ENCODE assay signal across 8 mouse cellular contexts in the genomic region with DNA sequence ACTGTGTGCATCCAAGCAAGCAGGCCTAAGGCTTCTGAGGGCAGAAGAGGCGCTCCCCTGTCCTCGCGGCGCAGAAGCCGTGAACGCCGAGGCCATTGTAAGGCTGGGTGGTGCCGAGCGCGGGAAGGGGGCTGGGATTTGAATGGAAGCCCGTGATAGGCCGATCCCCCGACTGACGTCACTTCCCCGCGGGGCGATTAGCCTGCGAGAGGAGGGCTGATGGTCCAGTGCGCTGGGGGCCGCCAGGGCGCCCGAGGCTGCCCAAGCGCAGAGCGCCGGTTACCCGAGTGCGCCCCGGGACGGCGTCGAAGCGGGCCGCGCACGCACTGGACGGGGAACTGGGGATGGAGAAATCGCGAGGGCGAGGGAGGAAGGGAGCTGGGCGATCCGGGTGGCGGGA. TPM values are rescaled to one million over a fixed set of nuclear protein-coding genes. Genes with fewer than 3 reads are reported as not detected.
DNase-seq lines count a peak whose midpoint lies in the region; ATAC-seq and TF ChIP-seq lines count a peak whose summit lies in the region.

No protein-coding gene starts in this region.

- H3K4me2 ChIP-seq in lung, embryonic 16.5 days (ENCODE audit: low read depth, low read length) = peak overlapping the region; percentile 60
- peak overlapping the region; percentile 96 for H3K4me2 ChIP-seq in hindbrain, embryonic 13.5 days
- peak overlapping the region; percentile 48 for H3K4me2 ChIP-seq in stomach, embryonic 16.5 days (ENCODE audit: low read depth, low read length)

- no peak for TF ChIP-seq CTCF in left cerebral cortex, adult 2 months (IDR thresholded peaks at IDR 0.05)

- H3K36me3 ChIP-seq in lung, embryonic 16.5 days (ENCODE audit: control insufficient read depth, insufficient read depth, low read length) = no peaks in the 10 kb centered on the region
- peaks cover 7% of the 10 kb centered on the region; the same call in 1 of the 2 replicates for H3K36me3 ChIP-seq in embryonic facial prominence, embryonic 10.5 days (replicated peaks)
- peaks cover 17% of the 10 kb centered on the region for H3K36me3 ChIP-seq in hindbrain, embryonic 13.5 days
- peaks cover 36% of the 10 kb centered on the region for H3K36me3 ChIP-seq in midbrain, embryonic 10.5 days
- H3K36me3 ChIP-seq in stomach, embryonic 16.5 days (ENCODE audit: control insufficient read depth, insufficient read depth, low read length) = no peaks in the 10 kb centered on the region

- peak overlapping the region; percentile 43 for H3K4me3 ChIP-seq in lung, embryonic 16.5 days (ENCODE audit: low read length)
- peak overlapping the region; percentile 57 for H3K4me3 ChIP-seq in embryonic facial prominence, embryonic 10.5 days
- H3K4me3 ChIP-seq in hindbrain, embryonic 13.5 days = peak overlapping the region; percentile 95
- peak overlapping the region; percentile 88 for H3K4me3 ChIP-seq in left cerebral cortex, adult 2 months
- peak overlapping the region; percentile 64 for H3K4me3 ChIP-seq in midbrain, embryonic 10.5 days
- peak overlapping the region; percentile 32 for H3K4me3 ChIP-seq in stomach, embryonic 16.5 days (replicated peaks; ENCODE audit: low read length)

- intact Hi-C loops in left cerebral cortex, adult 2 months (cut with DNase I) = no loop called here

- ATAC-seq in lung, embryonic 16.5 days (ENCODE audit: low read depth) = peak; percentile 80
- ATAC-seq in hindbrain, embryonic 13.5 days (ENCODE audit: low FRiP score) = peak; percentile 83
- no peak for ATAC-seq in stomach, embryonic 16.5 days (ENCODE audit: insufficient read depth, low FRiP score)
- no peak for ATAC-seq in erythroblast, adult 5-6 weeks (replicated peaks; ENCODE audit: low FRiP score, poor library complexity, severe bottlenecking)

- H3K4me1 ChIP-seq in lung, embryonic 16.5 days (replicated peaks; ENCODE audit: control insufficient read depth, insufficient read depth, low read length) = peaks cover 11% of the 10 kb centered on the region
- peaks cover 43% of the 10 kb centered on the region for H3K4me1 ChIP-seq in embryonic facial prominence, embryonic 10.5 days
- peaks cover 63% of the 10 kb centered on the region for H3K4me1 ChIP-seq in hindbrain, embryonic 13.5 days (replicated peaks)
- H3K4me1 ChIP-seq in midbrain, embryonic 10.5 days = peaks cover 100% of the 10 kb centered on the region
- peaks cover 17% of the 10 kb centered on the region for H3K4me1 ChIP-seq in stomach, embryonic 16.5 days (ENCODE audit: control insufficient read depth, insufficient read depth, low read length)

- no peak overlapping the region for H3K9ac ChIP-seq in lung, embryonic 16.5 days (ENCODE audit: low read length)
- peak overlapping the region; percentile 100 for H3K9ac ChIP-seq in hindbrain, embryonic 13.5 days
- H3K9ac ChIP-seq in stomach, embryonic 16.5 days (ENCODE audit: low read length) = peak overlapping the region; percentile 10; the same call in 1 of the 2 replicates

- WGBS in lung, embryonic 16.5 days = under 1% methylated on average over 23 of the region's 42 CpGs
- under 1% methylated on average over 42 of the region's 42 CpGs for WGBS in embryonic facial prominence, embryonic 10.5 days
- WGBS in hindbrain, embryonic 13.5 days = under 1% methylated on average over 39 of the region's 42 CpGs
- WGBS in midbrain, embryonic 10.5 days = under 1% methylated on average over 42 of the region's 42 CpGs
- under 1% methylated on average over 31 of the region's 42 CpGs for WGBS in stomach, embryonic 16.5 days

- H3K27me3 ChIP-seq in lung, embryonic 16.5 days (ENCODE audit: control insufficient read depth, insufficient read depth, low read depth, low read length) = peaks cover 100% of the 10 kb centered on the region
- H3K27me3 ChIP-seq in embryonic facial prominence, embryonic 10.5 days (replicated peaks; ENCODE audit: low read depth, poor library complexity, severe bottlenecking) = peaks cover 100% of the 10 kb centered on the region
- H3K27me3 ChIP-seq in hindbrain, embryonic 13.5 days = peaks cover 45% of the 10 kb centered on the region
- H3K27me3 ChIP-seq in midbrain, embryonic 10.5 days (ENCODE audit: low read depth, poor library complexity, severe bottlenecking) = peaks cover 100% of the 10 kb centered on the region
- H3K27me3 ChIP-seq in stomach, embryonic 16.5 days (ENCODE audit: control insufficient read depth, insufficient read depth, low read length) = peaks cover 99% of the 10 kb centered on the region

- no peaks in the 10 kb centered on the region for H3K9me3 ChIP-seq in lung, embryonic 16.5 days (ENCODE audit: control insufficient read depth, low read length)
- no peaks in the 10 kb centered on the region for H3K9me3 ChIP-seq in embryonic facial prominence, embryonic 10.5 days
- H3K9me3 ChIP-seq in hindbrain, embryonic 13.5 days = no peaks in the 10 kb centered on the region
- no peaks in the 10 kb centered on the region for H3K9me3 ChIP-seq in midbrain, embryonic 10.5 days (replicated peaks)
- no peaks in the 10 kb centered on the region for H3K9me3 ChIP-seq in stomach, embryonic 16.5 days (replicated peaks; ENCODE audit: control insufficient read depth, low read length)

- no peak for DNase-seq in lung, postnatal 25 days (ENCODE audit: low spot score)
- peak; percentile 92 for DNase-seq in embryonic facial prominence, embryonic 10.5 days (ENCODE audit: low spot score)
- peak; percentile 93 to 94 for DNase-seq in left cerebral cortex, adult 2 months (ENCODE audit: extremely low spot score in 1 of 2, low spot score in 2 of 2)
- DNase-seq in midbrain, embryonic 10.5 days (ENCODE audit: low spot score) = peak; percentile 96

- H3K27ac ChIP-seq in lung, embryonic 16.5 days (ENCODE audit: low read length) = no peak overlapping the region
- peak overlapping the region; percentile 86 for H3K27ac ChIP-seq in embryonic facial prominence, embryonic 10.5 days (replicated peaks)
- peak overlapping the region; percentile 99 for H3K27ac ChIP-seq in hindbrain, embryonic 13.5 days
- peak overlapping the region; percentile 98 for H3K27ac ChIP-seq in left cerebral cortex, adult 2 months
- H3K27ac ChIP-seq in midbrain, embryonic 10.5 days (replicated peaks) = peak overlapping the region; percentile 95
- no peak overlapping the region for H3K27ac ChIP-seq in stomach, embryonic 16.5 days (ENCODE audit: low read length)

RNA-seq across cellular contexts. Expression of gene Polg, which starts 38.6 kb away (rescaled TPM):
- polyA plus RNA-seq in lung, embryonic 16.5 days (2015; fragmentation: Nextera tagmentation; extraction: Ambion mirVana) = 41.7 and 46.2 TPM in 2 replicates
- polyA plus RNA-seq in embryonic facial prominence, embryonic 10.5 days (2016; fragmentation: Nextera tagmentation; extraction: Ambion mirVana) = 33.4 and 37.8 TPM in 2 replicates
- 21.9 and 22.5 TPM in 2 replicates for polyA plus RNA-seq in hindbrain, embryonic 13.5 days (2015; fragmentation: Nextera tagmentation; extraction: Ambion mirVana)
- 100 to 1,000 TPM in 1 of 2 experiments, 10 to 100 TPM in 1; 86.7 to 100 TPM for total RNA-seq in left cerebral cortex, adult 2 months (2021)
- polyA plus RNA-seq in midbrain, embryonic 10.5 days (2016; fragmentation: Nextera tagmentation; extraction: Ambion mirVana) = 41.3 and 43.2 TPM in 2 replicates
- 25.4 and 30.8 TPM in 2 replicates for polyA plus RNA-seq in stomach, embryonic 16.5 days (2015; fragmentation: Nextera tagmentation; extraction: Ambion mirVana)
- 5.2 and 18.4 TPM in 2 replicates for total RNA-seq in erythroblast, adult 5-6 weeks (2015; ENCODE audit: low replicate concordance)
- 26.6 and 27.6 TPM in 2 replicates for total RNA-seq in erythroblast, adult 5-6 weeks (2017; ENCODE audit: low replicate concordance)

Comparison
In these comparisons a context has a peak if more than half of its experiments do, and no peak if none do; other contexts are left out.
1. ATAC-seq: peak in lung, embryonic 16.5 days (single experiment) and hindbrain, embryonic 13.5 days (single experiment); none in stomach, embryonic 16.5 days (single experiment) and erythroblast, adult 5-6 weeks (single experiment).
2. H3K27ac ChIP-seq: peak in embryonic facial prominence, embryonic 10.5 days (single experiment), hindbrain, embryonic 13.5 days (single experiment), left cerebral cortex, adult 2 months (single experiment) and midbrain, embryonic 10.5 days (single experiment); none in lung, embryonic 16.5 days (single experiment) and stomach, embryonic 16.5 days (single experiment).
3. H3K4me3 ChIP-seq: peak in every context shown above with its lines; median percentile 95 in hindbrain, embryonic 13.5 days; 88 in left cerebral cortex, adult 2 months; 64 in midbrain, embryonic 10.5 days; 57 in embryonic facial prominence, embryonic 10.5 days; 43 in lung, embryonic 16.5 days; 32 in stomach, embryonic 16.5 days.
4. Peak in every context shown above with its lines, with median percentiles within 50 percentile points of each other: H3K4me2 ChIP-seq.